Mouse (Mus musculus) cortical plate, adult 2 months (tissue): ENCODE measurements around the gene Sh3bp5. TPM values are rescaled to one million over a fixed set of nuclear protein-coding genes. Genes with fewer than 3 reads are reported as not detected.
"Not testable (repeated sequence)": the region's sequence is repeated elsewhere in the genome, so short reads cannot be mapped to it uniquely, and the experiment has no call there.

Experiments used
- H3K27ac ChIP-seq: fragments of 200-500 bp; 2 replicates; pipeline ENCODE4 v1.5.1; 2012; ENCODE audit warnings: low read length, control low read depth, inconsistent platforms; ENCODE audit not compliant: insufficient read depth
- H3K4me1 ChIP-seq: fragments of 200-500 bp; 2 replicates; pipeline ENCODE4 v1.6.1; 2011; ENCODE audit warnings: low read length; ENCODE audit not compliant: control insufficient read depth, insufficient read depth
- H3K4me3 ChIP-seq: fragments of 200-500 bp; 2 replicates; pipeline ENCODE4 v1.5.1; 2011; ENCODE audit warnings: mild to moderate bottlenecking, low read length, control low read depth; ENCODE audit not compliant: insufficient read depth
- CTCF ChIP-seq: fragments of 200-500 bp; IDR thresholded peaks from 2 replicates; pipeline ENCODE4 v1.5.1; 2011; ENCODE audit warnings: mild to moderate bottlenecking, control low read depth, low read length; ENCODE audit not compliant: insufficient read depth; ENCODE audit errors: extremely low read depth
- POLR2A ChIP-seq: fragments of 200-500 bp; IDR thresholded peaks from 2 replicates; pipeline ENCODE4 v1.6.1; 2011; ENCODE audit warnings: mild to moderate bottlenecking, low read length, control low read depth; ENCODE audit not compliant: insufficient read depth; ENCODE audit errors: extremely low read depth
- polyA plus RNA-seq: library from polyadenylated mRNA; depleted of rRNA; stranded (reverse); fragments of >200 nt; gene quantifications from 2 replicates; pipeline ENCODE4 v1.2.3, GENCODE M21; 2012; rRNA removed

Gene Sh3bp5
- 43.8 and 55.2 TPM in 2 replicates for polyA plus RNA-seq

GRCm38 (mm10) chr14:31435930-31436693 lies at the start of gene Sh3bp5:
Sh3bp5 (minus strand) TSS chr14:31436078.
- peak within 1 kb of the TSS; percentile 91 for H3K27ac ChIP-seq
- H3K4me3 ChIP-seq: peak within 1 kb of the TSS; percentile 63
- TF ChIP-seq POLR2A (peak; percentile 66), CTCF (peak; percentile 34)
- H3K4me1 ChIP-seq: 0 out of 2 replicates have a peak, but pooled peaks cover 3% of the 10 kb centered on the region

- TF ChIP-seq POLR2A (no peak), CTCF (no peak)
- no peak overlapping the region for H3K4me3 ChIP-seq
- H3K27ac ChIP-seq: no peak overlapping the region
- H3K4me1 ChIP-seq: no peaks in the 10 kb centered on the region
Measured at GRCm38 (mm10) chr14:31482417-31482816, 46.5 kb upstream of the Sh3bp5 start.

GRCm38 (mm10) chr14:31473297-31473696 lies 37.4 kb upstream of the Sh3bp5 start:
- no peak overlapping the region for H3K4me3 ChIP-seq
- no peaks in the 10 kb centered on the region for H3K4me1 ChIP-seq
- TF ChIP-seq CTCF (no peak), POLR2A (no peak)
- H3K27ac ChIP-seq: no peak overlapping the region

- no peak overlapping the region for H3K27ac ChIP-seq
- no peaks in the 10 kb centered on the region for H3K4me1 ChIP-seq
- TF ChIP-seq CTCF: peak; percentile 31; the same call in 1 of the 2 replicates
- no peak for TF ChIP-seq POLR2A
- H3K4me3 ChIP-seq: no peak overlapping the region
Measured at GRCm38 (mm10) chr14:31472451-31473061, 36.7 kb upstream of the Sh3bp5 start.

- no peaks in the 10 kb centered on the region for H3K4me1 ChIP-seq
- TF ChIP-seq CTCF (0 out of 2 replicates have a peak, but pooled peaks have one; percentile 14), POLR2A (no peak)
- H3K4me3 ChIP-seq: no peak overlapping the region
- H3K27ac ChIP-seq: no peak overlapping the region
Measured at GRCm38 (mm10) chr14:31469711-31470110, 33.8 kb upstream of the Sh3bp5 start.

- H3K4me3 ChIP-seq: no peak overlapping the region
Measured at GRCm38 (mm10) chr14:31464176-31464575, 28.3 kb upstream of the Sh3bp5 start.

GRCm38 (mm10) chr14:31462886-31463285 lies 27.0 kb upstream of the Sh3bp5 start:
- H3K4me3 ChIP-seq: no peak overlapping the region
- no peak for TF ChIP-seq POLR2A
- no peak for TF ChIP-seq CTCF
- no peak overlapping the region for H3K27ac ChIP-seq
- H3K4me1 ChIP-seq: no peaks in the 10 kb centered on the region

More at GRCm38 (mm10) chr14:31464176-31464575, 28.3 kb upstream of the Sh3bp5 start:
- H3K4me1 ChIP-seq: no peaks in the 10 kb centered on the region
- H3K27ac ChIP-seq: no peak overlapping the region
- 0 out of 2 replicates have a peak, but pooled peaks have one; percentile 21 for TF ChIP-seq CTCF
- no peak for TF ChIP-seq POLR2A

- H3K27ac ChIP-seq, H3K4me1 ChIP-seq, H3K4me3 ChIP-seq: not testable (repeated sequence)
Measured at GRCm38 (mm10) chr14:31462226-31462625, 26.3 kb upstream of the Sh3bp5 start.

GRCm38 (mm10) chr14:31458006-31458405 lies 22.1 kb upstream of the Sh3bp5 start:
- no peaks in the 10 kb centered on the region for H3K4me1 ChIP-seq
- H3K27ac ChIP-seq: no peak overlapping the region
- no peak overlapping the region for H3K4me3 ChIP-seq
- TF ChIP-seq POLR2A (no peak), CTCF (no peak)

- no peak overlapping the region for H3K27ac ChIP-seq
- no peak for TF ChIP-seq POLR2A
- TF ChIP-seq CTCF: no peak
- H3K4me3 ChIP-seq: no peak overlapping the region
- H3K4me1 ChIP-seq: no peaks in the 10 kb centered on the region
Measured at GRCm38 (mm10) chr14:31456064-31456721, 20.3 kb upstream of the Sh3bp5 start.
